Mouse (Mus musculus) urinary bladder, postnatal 4 days (tissue): ENCODE data around the gene Gm20388.
"Not testable (repeated sequence)": the region's sequence is repeated elsewhere in the genome, so short reads cannot be mapped to it uniquely, and the experiment has no call there.

ENCODE experiments used
- DNase-seq, 2 experiments: peaks; one replicate each; pipeline ENCODE4 v3.0.0; 2021 to 2022; ENCODE audit warnings: low spot score in 2 of 2

Gene Gm20388

DNA sequence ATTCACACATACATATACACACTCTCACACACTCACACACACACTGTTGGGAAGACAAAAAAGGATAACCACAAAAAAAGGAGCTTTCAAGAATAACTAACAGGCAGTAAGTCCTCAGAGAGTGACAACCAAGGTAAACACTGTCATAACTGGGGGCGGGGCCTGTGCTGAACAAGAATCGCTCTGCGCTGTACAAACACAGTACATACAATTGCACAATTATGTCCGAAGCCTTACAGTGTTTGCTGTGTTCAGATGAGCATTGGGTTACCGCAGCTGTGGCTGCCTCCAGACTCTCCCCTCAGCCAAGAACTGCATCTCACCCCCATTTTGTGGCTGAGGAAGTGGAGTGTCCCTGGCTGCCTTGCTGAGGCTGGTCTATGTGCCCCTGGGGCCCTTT lies 1510.4 kb downstream of the Gm20388 start:
- no peak for DNase-seq

- no peak for DNase-seq
Observed at GRCm38 (mm10) chr8:121424080-121424479, 1513.4 kb downstream of the Gm20388 start.

DNA sequence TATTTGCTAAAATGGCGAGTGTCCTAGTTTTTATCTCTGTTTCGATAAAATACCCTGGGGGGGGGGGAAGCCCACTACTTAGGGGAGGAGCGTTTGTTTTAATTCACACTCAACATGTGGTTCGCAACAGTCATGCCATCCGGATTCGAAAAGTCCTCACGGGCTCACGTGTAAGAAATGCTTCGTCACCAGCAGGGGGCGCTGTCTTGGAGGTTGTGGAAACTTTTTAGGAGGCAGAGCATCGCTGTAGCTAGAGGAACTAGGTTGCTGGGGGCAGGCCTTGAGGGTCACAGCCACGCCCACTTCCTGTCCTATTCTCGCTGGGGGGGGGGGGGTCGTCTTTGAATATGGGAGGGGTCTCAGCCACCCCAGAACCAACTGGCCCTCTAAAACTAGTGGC lies 1514.0 kb downstream of the Gm20388 start:
- no peak for DNase-seq

DNA sequence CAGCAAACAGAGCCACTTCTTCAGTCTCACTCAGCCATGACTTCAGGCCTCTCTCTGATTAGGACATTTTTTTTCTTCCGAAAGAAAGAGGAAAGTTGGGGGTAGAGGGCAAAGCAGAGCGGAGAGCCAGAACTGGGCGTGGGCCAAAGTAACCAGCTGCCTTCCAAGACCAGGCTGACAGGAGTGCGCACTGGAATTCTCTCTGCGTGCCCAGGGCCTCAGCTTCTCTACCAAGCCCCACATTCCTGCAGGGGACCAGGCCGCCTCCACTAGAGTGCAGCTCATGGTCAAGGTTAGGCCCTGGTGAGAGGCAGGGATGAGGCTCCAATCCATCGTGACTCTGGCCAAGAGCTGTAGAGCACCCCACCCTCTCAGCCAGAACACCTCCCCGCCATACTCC lies 1520.9 kb downstream of the Gm20388 start:
- no peak for DNase-seq

GRCm38 (mm10) chr8:121433466-121433865 lies 1522.8 kb downstream of the Gm20388 start:
- no peak for DNase-seq

GRCm38 (mm10) chr8:121436656-121437055 lies 1526.0 kb downstream of the Gm20388 start:
- no peak for DNase-seq

GRCm38 (mm10) chr8:121437506-121437905 lies 1526.9 kb downstream of the Gm20388 start:
- no peak for DNase-seq

GRCm38 (mm10) chr8:121438111-121438510 lies 1527.5 kb downstream of the Gm20388 start:
- no peak for DNase-seq

DNA sequence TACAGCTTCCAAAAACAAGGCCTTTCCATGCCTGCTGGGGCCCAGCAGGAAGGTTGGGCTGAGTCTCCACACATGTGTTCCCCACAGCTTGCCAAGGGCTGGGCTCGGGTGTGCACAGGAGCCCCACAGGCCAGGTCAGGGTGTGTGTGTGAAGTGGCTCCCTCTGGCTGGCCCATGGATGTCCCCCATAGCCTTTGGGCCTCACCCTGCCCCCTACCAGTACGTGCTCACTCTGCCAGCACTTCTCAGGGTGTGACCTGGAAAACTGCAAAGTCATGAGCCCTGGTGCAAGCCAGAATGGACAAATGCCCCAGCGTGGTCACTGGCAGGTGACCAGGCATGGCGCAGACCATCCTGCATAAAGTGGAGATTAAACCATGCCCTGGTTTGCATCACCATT lies 1528.7 kb downstream of the Gm20388 start:
- DNase-seq, result no peak

DNA sequence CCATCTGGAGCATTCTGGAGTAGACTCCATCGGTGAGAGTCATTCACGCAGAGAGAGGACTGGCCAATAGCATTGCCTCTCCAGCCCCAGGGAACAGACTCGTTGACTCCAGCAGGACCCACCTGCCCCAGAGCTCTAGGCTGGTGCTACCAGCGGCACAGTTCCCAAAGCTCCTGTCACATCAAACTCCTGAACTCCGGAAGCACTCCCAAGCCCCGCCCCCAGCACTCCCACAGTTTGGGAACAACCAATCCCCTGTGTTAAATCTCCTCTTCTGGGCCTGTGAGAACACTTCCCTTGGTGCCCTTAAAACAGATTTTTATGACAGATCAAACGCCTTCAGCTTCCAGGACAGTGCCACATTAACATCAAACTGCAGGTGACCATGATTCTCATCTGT lies 1532.7 kb downstream of the Gm20388 start:
- DNase-seq, result no peak

DNA sequence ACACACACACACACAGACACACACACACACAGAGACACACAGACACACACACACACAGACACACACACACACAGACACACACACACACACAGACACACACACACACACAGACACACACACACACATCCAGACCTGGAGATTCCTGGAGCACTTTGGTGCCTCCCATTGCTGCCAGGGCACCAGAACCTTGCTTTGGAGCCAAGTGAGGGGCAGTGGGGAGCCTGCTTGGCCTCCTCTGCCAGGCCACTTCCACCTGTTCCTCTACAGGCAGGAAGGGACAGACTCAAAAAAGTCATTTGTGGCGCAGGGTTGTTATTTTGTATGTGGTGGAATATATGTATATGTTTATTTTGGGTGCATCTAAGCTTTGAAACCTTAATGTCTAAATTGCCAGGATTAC lies 1533.9 kb downstream of the Gm20388 start:
- DNase-seq, result not testable (repeated sequence)

DNA sequence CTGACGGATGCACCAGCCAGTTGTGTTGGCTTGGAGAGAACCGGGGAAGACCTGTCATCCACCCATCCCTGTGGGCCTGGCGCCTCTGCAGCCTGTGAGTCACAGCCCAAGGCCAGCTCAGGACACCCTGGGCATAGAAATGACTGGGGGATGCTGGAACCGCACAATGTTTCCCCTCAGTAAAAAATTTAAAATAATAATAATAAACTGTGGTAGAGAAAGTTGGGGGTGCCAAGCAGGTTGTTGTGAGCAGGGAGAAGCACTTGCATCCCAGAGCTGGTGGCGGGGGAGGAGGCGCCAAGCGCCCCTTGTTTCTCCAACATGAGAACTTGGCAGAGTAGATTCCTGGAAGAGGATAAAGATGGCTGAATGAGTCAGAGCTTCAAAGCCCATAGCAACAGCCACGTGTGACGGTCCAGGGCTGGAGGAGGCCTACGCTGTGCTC lies 1534.4 kb downstream of the Gm20388 start:
- DNase-seq, result no peak

DNA sequence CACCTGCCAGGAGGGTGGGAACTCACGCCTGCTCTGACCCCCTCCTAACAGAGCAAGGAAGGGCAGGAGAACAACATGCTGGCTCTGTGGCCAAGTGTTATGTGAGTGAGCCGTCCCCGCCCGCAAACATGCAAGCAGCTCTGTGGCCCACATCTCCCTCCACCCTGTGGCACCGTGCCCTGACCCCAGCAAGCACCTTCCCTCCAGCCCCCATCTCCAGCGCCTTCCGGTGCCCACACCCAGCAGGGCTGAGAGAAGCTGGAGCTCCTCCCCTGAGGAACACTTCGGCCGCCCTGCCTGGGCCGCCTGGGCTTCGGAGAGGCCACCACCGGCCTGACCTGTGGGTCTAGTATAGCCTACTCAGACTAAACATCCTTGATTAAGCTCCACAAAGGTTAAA lies 1535.5 kb downstream of the Gm20388 start:
- DNase-seq, result no peak

- no peak for DNase-seq
Observed at GRCm38 (mm10) chr8:121446862-121447261, 1536.2 kb downstream of the Gm20388 start.

DNA sequence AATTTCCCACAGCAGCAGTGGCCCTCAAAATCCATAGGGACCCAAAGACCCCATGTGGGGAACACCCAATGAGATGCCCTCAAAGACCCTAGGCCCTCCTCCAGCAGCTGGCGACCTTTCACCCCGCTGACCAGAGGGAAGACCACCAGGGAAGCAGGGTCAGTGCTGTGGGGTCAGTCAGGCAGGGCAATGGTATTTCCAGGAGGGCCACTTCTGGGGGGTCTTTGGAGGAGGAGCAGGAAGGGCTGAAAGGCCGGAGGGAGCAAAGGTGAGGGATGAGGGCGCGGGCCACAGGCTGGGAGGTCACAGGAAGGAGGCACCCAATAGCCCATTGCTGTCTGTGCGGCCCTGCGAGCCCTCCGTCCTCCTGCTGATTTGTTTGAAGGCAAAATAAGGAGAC lies 1539.6 kb downstream of the Gm20388 start:
- DNase-seq, result no peak

GRCm38 (mm10) chr8:121451404-121452076 lies 1540.9 kb downstream of the Gm20388 start:
- DNase-seq, result no peak

GRCm38 (mm10) chr8:121454737-121455136 lies 1544.1 kb downstream of the Gm20388 start:
- no peak for DNase-seq

DNA sequence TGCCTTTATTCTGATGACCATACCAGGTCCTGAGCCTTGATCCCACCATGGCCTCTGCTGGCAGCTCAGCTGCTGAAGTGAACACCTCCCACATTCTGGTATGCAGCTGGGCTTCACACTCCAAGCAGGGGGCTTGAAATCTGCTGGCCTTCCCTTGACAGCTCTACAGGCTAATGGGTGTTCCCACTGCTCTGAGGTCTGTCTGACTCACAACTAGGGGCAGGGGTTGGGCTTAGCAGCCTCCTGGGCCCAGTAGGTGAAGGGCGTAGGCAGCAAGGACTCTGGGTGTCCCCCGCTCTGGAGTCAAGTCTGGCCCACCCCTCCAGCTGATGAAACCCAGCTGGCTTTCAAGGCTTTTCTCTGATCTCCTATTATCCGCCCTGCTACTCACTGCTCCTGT lies 1550.6 kb downstream of the Gm20388 start:
- DNase-seq, result no peak

- DNase-seq, result no peak
Observed at GRCm38 (mm10) chr8:121462092-121462491, 1551.5 kb downstream of the Gm20388 start.

DNA sequence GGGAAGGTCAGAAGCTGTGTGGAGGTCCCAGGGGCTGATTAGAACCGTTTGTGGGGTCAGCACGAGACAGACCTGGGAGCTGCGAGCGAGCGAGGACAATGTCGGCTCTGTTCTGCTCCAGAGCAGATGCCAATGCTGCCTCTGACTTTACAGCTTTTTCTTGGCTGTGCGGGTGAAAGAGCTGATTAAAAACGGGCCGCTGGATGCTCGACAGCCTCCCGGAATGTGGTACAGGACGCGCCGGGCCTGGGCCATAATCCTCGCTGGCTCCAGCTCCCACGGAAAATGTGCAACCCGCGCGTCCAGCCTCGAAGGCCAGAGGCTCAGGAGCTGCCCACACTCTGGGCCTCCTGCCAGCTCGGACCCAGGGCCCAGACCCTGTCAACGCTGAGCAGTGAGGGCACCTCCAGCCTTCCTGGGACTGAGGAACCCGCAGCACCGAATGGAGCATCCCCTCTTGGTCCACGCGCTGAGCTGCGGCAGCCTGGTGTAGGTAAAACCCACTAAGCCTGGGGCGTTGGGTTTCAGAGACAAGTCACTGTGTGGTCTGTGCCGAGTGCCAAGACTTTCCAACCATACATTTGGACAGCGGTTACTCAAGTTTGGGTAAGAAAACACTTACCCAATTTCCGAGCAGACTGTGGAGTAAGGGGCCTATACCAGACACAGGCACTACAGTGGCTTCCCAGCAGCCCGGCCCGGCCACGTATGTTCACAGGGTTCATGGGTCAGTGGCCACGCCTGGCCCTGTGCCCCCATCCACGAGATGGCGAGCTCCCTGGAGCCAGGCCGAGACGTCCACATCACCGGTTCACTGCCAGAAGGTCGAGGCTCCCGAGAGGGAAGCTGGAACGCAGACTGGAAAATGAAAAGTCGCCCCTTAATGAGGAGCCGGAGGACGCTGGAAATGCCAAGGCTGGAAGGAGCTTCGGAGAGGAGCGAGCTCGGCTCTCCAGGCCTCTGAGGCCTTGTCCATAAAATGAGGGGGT lies 1557.7 kb downstream of the Gm20388 start:
- peak in 1 of 2 experiments; percentile 39 for DNase-seq

GRCm38 (mm10) chr8:121474161-121474897 lies 1563.7 kb downstream of the Gm20388 start:
- DNase-seq, result no peak

GRCm38 (mm10) chr8:121474898-121475284 lies 1564.2 kb downstream of the Gm20388 start:
- no peak for DNase-seq
